Mouse (Mus musculus): ENCODE measurements around the gene Pola1. TPM values are rescaled to one million over a fixed set of nuclear protein-coding genes. Genes with fewer than 3 reads are reported as not detected.
A peak's percentile ranks its signal among the peaks of the same experiment; 100 is the strongest.

Gene Pola1
- polyA plus RNA-seq, 1 experiment from 2014 or later = 11.0 TPM

DNA sequence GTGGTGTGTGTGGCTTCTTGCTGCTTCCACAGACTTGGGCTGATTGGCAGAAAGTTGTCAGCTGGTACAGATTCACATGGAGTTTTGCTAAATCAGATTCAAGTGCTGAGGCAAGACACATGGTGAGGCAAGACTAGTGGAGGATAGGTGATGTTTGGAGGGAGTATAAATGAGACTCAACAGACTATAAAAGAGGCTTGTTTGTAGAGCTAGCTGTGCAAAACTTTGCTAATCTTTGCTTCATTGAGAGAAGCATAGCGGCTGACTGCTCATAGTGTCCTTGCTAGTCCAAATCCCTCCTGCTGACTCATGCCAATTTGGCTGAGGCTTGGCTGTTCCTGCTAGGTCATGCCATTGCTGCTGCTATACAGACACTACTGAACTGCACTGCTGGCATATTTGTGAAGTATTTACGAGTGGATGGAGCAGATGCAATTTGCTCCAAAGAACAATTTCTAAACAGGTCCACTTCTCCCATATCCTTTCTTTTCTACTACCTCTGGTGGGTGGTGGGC, 3.0 kb upstream of the Pola1 start:
- Histone ChIP-seq H3K36me3 (no peaks in the 10 kb centered on the region), H3K4me2 (replicated peaks) (no peak overlapping the region), H3K4me3 (no peak overlapping the region), H3K9me3 (no peaks in the 10 kb centered on the region), H3K27ac (replicated peaks) (no peak overlapping the region), H3K9ac (replicated peaks) (no peak overlapping the region), H3K27me3 (no peaks in the 10 kb centered on the region), H3K4me1 (peaks cover 11% of the 10 kb centered on the region; the same call in 1 of the 2 replicates)
- ATAC-seq (replicated peaks) = no peak
- WGBS = 83% methylated on average over 2 of the region's 2 CpGs

DNA sequence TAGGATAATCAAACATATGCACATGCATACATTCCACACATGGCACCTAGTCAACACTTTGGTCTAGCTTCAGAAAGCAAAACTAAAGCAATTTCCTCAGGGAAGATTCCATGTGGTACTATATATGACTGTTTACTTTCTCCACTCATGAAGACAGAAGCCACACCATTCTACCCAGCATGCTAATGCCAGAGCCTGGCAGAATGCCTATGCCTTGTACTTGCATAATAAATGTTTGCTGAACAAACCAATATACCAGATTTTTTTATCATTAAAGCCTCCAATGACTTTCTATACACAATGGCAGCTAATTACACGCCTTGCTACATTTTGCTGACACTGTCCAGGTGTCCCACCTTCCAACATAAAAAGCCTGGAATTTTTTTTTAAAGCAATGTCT, 1.7 kb downstream of the Pola1 start:
- no peak overlapping the region for H3K9ac ChIP-seq (replicated peaks)
- H3K27me3 ChIP-seq = no peaks in the 10 kb centered on the region
- 0 out of 2 replicates have a peak overlapping the region, but pooled peaks have one; percentile 56 for H3K4me3 ChIP-seq
- 54% methylated on average over 1 of the region's 1 CpGs for WGBS
- H3K9me3 ChIP-seq = no peaks in the 10 kb centered on the region
- peaks cover 11% of the 10 kb centered on the region; the same call in 1 of the 2 replicates for H3K4me1 ChIP-seq
- 0 out of 2 replicates have a peak overlapping the region, but pooled peaks have one; percentile 52 for H3K4me2 ChIP-seq (replicated peaks)
- H3K27ac ChIP-seq (replicated peaks) = no peak overlapping the region
- H3K36me3 ChIP-seq = no peaks in the 10 kb centered on the region
- ATAC-seq (replicated peaks) = no peak

DNA sequence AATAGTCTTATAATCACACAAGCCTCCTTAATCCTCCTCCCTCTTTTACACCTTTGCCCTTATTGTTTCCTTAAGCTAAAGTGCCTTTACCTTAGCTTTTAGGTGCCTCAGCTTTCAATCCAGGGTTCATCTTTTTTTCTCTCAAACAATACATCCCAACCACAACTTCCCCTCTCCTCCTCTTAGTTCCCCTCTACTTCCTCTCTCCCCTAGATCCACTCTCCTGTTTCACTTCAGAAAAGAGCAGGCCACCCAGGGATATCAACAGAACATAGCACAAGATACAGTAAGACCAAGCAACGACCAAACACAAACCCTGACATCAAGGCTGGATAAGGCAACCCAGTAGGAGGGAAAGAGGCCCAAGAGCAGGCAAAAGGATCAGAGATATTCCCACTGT, 29.7 kb downstream of the Pola1 start:
- ATAC-seq (replicated peaks) = no peak
- no peak overlapping the region for H3K4me2 ChIP-seq (replicated peaks)
- H3K4me3 ChIP-seq = no peak overlapping the region
- 59% methylated on average over 1 of the region's 1 CpGs for WGBS
- no peaks in the 10 kb centered on the region for H3K4me1 ChIP-seq
- H3K9me3 ChIP-seq = no peaks in the 10 kb centered on the region
- H3K36me3 ChIP-seq = no peaks in the 10 kb centered on the region
- H3K9ac ChIP-seq (replicated peaks) = no peak overlapping the region
- no peak overlapping the region for H3K27ac ChIP-seq (replicated peaks)
- no peaks in the 10 kb centered on the region for H3K27me3 ChIP-seq

DNA sequence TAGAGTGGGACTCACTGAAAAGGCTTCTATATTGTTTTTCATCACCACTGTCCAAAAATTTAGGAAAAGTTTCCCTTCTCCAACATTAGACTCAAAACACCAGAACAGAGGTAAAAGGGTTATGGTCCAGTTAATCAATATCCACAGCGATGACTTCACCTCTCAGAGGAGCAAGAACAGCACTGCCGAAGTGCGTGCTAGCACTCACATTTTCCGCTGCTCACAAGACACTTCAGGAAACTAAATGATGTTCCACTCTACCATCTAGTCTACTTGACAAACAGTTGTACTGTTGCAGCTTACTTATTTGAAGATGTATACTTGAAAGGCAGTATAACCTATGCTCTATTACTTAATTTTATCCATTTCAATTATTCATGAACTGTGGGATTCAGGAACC, 37.7 kb downstream of the Pola1 start:
- H3K4me3 ChIP-seq = no peak overlapping the region
- H3K4me1 ChIP-seq = no peaks in the 10 kb centered on the region
- H3K4me2 ChIP-seq (replicated peaks) = no peak overlapping the region
- no peaks in the 10 kb centered on the region for H3K36me3 ChIP-seq
- WGBS = 90% methylated on average over 4 of the region's 4 CpGs
- no peak for ATAC-seq (replicated peaks)
- H3K9ac ChIP-seq (replicated peaks) = no peak overlapping the region
- no peaks in the 10 kb centered on the region for H3K9me3 ChIP-seq
- no peak overlapping the region for H3K27ac ChIP-seq (replicated peaks)
- no peaks in the 10 kb centered on the region for H3K27me3 ChIP-seq

DNA sequence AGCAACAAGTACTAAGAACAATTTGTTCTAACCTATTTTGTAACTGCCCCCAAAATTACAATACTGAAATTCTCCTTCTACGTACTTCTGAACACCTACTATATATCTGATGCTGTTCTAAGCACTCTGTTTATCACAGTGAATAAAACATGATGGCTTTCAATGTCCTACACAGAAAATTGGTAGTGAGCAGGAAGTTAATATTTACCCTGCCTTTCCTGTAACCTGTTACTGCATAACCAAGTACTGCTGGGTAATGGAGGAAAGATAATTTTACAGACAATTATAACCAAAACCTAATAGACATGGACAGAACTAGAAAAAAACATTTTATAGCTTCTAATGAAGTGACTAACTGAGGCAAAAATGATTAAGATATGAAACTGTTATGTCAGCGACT, 51.0 kb downstream of the Pola1 start:
- Histone ChIP-seq H3K4me3 (no peak overlapping the region), H3K27me3 (no peaks in the 10 kb centered on the region), H3K27ac (replicated peaks) (no peak overlapping the region), H3K36me3 (no peaks in the 10 kb centered on the region), H3K9ac (replicated peaks) (no peak overlapping the region), H3K4me1 (no peaks in the 10 kb centered on the region), H3K9me3 (no peaks in the 10 kb centered on the region), H3K4me2 (replicated peaks) (no peak overlapping the region)
- 98% methylated on average over 2 of the region's 2 CpGs for WGBS
- ATAC-seq (replicated peaks) = no peak

DNA sequence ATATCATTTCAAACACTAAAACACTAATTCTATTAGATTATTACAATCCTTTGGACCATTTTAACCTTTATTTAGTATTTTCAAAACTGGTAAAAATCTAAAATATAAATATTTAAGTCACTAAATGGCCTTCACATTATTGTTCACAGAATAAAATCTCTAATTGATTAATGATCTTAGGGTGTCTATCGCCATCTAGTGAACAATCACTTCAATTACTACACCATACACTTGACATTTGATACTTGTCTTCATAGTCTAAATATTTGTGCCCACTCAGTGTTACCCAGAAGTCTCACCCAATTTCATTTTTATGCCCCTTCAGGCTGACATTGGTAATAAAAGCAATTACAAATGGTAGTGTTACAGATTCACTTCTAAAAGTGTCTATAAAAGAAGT, 74.8 kb downstream of the Pola1 start:
- no peak overlapping the region for H3K27ac ChIP-seq (replicated peaks)
- H3K27me3 ChIP-seq = no peaks in the 10 kb centered on the region
- no peaks in the 10 kb centered on the region for H3K9me3 ChIP-seq
- no peak overlapping the region for H3K4me3 ChIP-seq
- no peak overlapping the region for H3K9ac ChIP-seq (replicated peaks)
- WGBS = 41% methylated on average over 1 of the region's 1 CpGs
- H3K4me2 ChIP-seq (replicated peaks) = no peak overlapping the region
- no peaks in the 10 kb centered on the region for H3K4me1 ChIP-seq
- no peaks in the 10 kb centered on the region for H3K36me3 ChIP-seq
- ATAC-seq (replicated peaks) = no peak

DNA sequence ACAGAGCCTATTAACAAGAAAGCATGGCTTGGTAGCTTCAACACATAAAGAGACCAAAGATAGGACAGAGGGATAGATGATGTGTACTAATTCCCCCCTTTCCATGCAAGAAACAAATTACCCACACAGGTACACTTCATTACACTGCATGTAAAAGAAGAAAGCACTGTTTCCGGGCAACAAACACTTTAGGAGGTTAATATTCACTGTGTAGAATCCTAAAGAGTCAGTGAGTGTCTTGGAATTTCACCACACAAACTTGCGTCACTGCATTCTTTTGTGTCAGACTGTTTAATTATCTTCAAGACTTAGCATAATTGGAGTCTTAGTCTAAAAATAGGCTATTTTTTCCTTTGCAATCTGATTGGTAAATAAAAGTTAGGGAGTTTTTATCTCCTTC, 92.2 kb downstream of the Pola1 start:
- H3K9ac ChIP-seq (replicated peaks) = no peak overlapping the region
- no peaks in the 10 kb centered on the region for H3K27me3 ChIP-seq
- H3K4me3 ChIP-seq = no peak overlapping the region
- H3K27ac ChIP-seq (replicated peaks) = no peak overlapping the region
- H3K4me1 ChIP-seq = no peaks in the 10 kb centered on the region
- no peaks in the 10 kb centered on the region for H3K36me3 ChIP-seq
- 46% methylated on average over 2 of the region's 2 CpGs for WGBS
- H3K4me2 ChIP-seq (replicated peaks) = no peak overlapping the region
- ATAC-seq (replicated peaks) = no peak
- H3K9me3 ChIP-seq = no peaks in the 10 kb centered on the region

- Histone ChIP-seq H3K27ac (replicated peaks) (no peak overlapping the region), H3K27me3 (no peaks in the 10 kb centered on the region), H3K9ac (replicated peaks) (no peak overlapping the region), H3K36me3 (no peaks in the 10 kb centered on the region), H3K4me2 (replicated peaks) (no peak overlapping the region), H3K4me1 (no peaks in the 10 kb centered on the region), H3K4me3 (no peak overlapping the region), H3K9me3 (no peaks in the 10 kb centered on the region)
- WGBS = 38% methylated on average over 2 of the region's 2 CpGs
- ATAC-seq (replicated peaks) = no peak
These were observed 129.0 kb downstream of the Pola1 start for GRCm38 (mm10) chrX:93502865-93503353.

DNA sequence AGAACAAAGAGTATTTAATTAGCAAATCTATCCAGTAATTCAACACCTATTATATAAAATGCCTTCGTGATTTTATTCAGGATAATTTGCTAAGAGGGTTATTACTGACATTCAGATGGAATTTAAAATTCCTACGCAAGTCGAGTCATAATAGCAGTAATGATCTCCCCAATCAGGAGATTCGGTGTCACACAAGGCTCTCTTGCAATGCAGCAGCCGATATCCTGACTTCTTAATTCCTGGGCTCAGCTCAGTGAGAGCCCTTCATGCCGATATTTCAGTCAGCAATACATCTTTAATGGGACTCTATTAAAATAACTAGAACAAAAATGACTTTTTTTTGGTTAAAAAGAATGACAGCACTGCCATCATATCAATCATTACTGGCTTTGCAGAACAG, 134.4 kb downstream of the Pola1 start:
- no peak overlapping the region for H3K4me2 ChIP-seq (replicated peaks)
- H3K4me3 ChIP-seq = no peak overlapping the region
- no peaks in the 10 kb centered on the region for H3K36me3 ChIP-seq
- ATAC-seq (replicated peaks) = peak; percentile 58; the same call in 1 of the 2 replicates
- no peak overlapping the region for H3K9ac ChIP-seq (replicated peaks)
- no peak overlapping the region for H3K27ac ChIP-seq (replicated peaks)
- 51% methylated on average over 6 of the region's 6 CpGs for WGBS
- H3K9me3 ChIP-seq = no peaks in the 10 kb centered on the region
- H3K27me3 ChIP-seq = no peaks in the 10 kb centered on the region
- no peaks in the 10 kb centered on the region for H3K4me1 ChIP-seq

- no peak overlapping the region for H3K9ac ChIP-seq (replicated peaks)
- H3K4me1 ChIP-seq = no peaks in the 10 kb centered on the region
- H3K9me3 ChIP-seq = no peaks in the 10 kb centered on the region
- no peaks in the 10 kb centered on the region for H3K36me3 ChIP-seq
- ATAC-seq (replicated peaks) = no peak
- H3K4me3 ChIP-seq = no peak overlapping the region
- H3K4me2 ChIP-seq (replicated peaks) = no peak overlapping the region
- H3K27ac ChIP-seq (replicated peaks) = no peak overlapping the region
- H3K27me3 ChIP-seq = no peaks in the 10 kb centered on the region
- 38% methylated on average over 1 of the region's 1 CpGs for WGBS
These were observed 166.2 kb downstream of the Pola1 start for GRCm38 (mm10) chrX:93465711-93466110.

DNA sequence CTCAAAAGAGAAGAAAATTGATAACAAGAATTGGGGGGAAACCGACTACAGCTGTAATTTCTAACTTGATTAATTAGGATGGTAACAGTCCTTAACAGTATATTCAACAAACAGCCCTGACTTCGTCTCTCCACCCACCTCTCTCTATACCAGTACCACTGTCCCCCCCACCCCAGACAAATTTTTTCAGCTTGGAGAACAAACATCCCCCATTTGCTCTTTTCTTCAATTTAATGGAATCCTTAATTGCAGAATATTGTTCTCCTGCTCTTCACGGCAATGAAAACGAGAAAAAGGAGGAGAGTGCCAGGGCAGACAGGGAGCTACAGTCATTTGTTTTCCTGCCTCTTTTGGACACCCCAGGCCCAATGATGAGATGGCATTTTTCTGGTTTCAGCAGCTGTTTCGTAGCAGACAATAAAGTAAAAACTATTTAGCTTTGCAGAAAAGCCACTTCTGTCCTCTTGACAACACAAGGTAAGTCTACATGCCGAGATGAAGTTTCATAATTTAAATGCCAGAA, 202.2 kb downstream of the Pola1 start:
- Histone ChIP-seq H3K4me3 (no peak overlapping the region), H3K36me3 (no peaks in the 10 kb centered on the region), H3K27me3 (no peaks in the 10 kb centered on the region), H3K4me1 (peaks cover 4% of the 10 kb centered on the region; the same call in 1 of the 2 replicates), H3K9me3 (no peaks in the 10 kb centered on the region), H3K27ac (replicated peaks) (peak overlapping the region; percentile 45), H3K4me2 (replicated peaks) (no peak overlapping the region), H3K9ac (replicated peaks) (no peak overlapping the region)
- ATAC-seq (replicated peaks) = peak; percentile 84
- 30% methylated on average over 6 of the region's 6 CpGs for WGBS

DNA sequence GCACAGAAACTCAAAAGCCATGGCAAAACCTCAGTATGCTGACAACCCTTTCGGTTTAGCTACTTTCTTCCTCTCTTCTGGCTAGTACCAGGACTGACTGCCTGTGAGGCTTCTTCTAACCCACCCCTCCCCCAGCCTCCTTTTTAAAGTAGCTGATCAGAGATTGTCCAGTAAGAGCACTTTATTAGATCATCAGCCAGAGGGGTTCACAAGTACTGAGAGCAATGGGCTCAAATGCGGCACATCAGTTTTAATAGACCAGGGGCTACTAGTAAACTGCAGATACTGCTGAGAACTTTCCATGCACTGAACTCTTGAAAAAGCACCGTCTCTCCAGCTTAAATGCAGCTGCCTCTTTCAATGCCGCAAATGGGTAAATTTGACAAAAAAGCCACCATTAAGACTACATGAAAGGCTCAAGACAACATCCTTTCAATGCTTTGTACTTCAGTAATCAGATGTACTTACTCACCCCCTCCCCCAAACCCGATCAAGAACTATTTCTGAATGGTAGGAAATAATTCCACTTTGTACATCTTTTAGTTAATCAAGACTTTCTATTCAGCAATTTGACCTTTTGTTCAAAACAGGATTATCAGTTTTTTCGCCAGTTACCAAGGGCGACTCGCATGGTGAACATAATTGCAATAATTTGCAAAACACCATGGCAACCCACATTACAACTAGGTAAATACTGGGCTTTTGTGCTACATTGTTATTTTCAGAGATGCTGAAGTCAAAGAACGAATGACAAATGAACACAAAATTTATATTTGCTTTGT, 202.8 kb downstream of the Pola1 start:
- ATAC-seq (replicated peaks) = peak; percentile 89
- no peaks in the 10 kb centered on the region for H3K36me3 ChIP-seq
- H3K4me1 ChIP-seq = peaks cover 4% of the 10 kb centered on the region; the same call in 1 of the 2 replicates
- no peak overlapping the region for H3K9ac ChIP-seq (replicated peaks)
- H3K9me3 ChIP-seq = no peaks in the 10 kb centered on the region
- 26% methylated on average over 9 of the region's 9 CpGs for WGBS
- no peak overlapping the region for H3K4me2 ChIP-seq (replicated peaks)
- peak overlapping the region; percentile 45; the same call in 1 of the 2 replicates for H3K27ac ChIP-seq (replicated peaks)
- H3K4me3 ChIP-seq = no peak overlapping the region
- no peaks in the 10 kb centered on the region for H3K27me3 ChIP-seq

Measured in forebrain, embryonic 15.5 days (tissue).